Mouse (Mus musculus) heart, embryonic 11.5 days (tissue): ENCODE results near the gene Os9. TPM values are rescaled to one million over a fixed set of nuclear protein-coding genes. Genes with fewer than 3 reads are reported as not detected.
"Not testable (repeated sequence)": the region's sequence is repeated elsewhere in the genome, so short reads cannot be mapped to it uniquely, and the experiment has no call there.

Source experiments
- ATAC-seq: fragments of 200-750 bp; cut with Nextera tagmentation; replicated peaks from 2 replicates; pipeline ENCODE4 v1.8.0; 2017; ENCODE audit warnings: moderate library complexity; ENCODE audit not compliant: insufficient number of reproducible peaks, low FRiP score, low TSS enrichment
- H3K27ac ChIP-seq: fragments of 300-500 bp; sonication (generic); 2 replicates; pipeline ENCODE4 v1.5.1; 2014; ENCODE audit warnings: mild to moderate bottlenecking, low read depth, low read length
- H3K27me3 ChIP-seq: fragments of 300-500 bp; sonication (generic); 2 replicates; pipeline ENCODE4 v1.6.1; 2014; ENCODE audit warnings: mild to moderate bottlenecking, low read length, mixed read lengths; ENCODE audit not compliant: control insufficient read depth, insufficient read depth
- H3K36me3 ChIP-seq: fragments of 300-500 bp; sonication (generic); 2 replicates; pipeline ENCODE4 v1.6.1; 2014; ENCODE audit warnings: mild to moderate bottlenecking, low read length, moderate library complexity, mixed read lengths; ENCODE audit not compliant: control insufficient read depth, insufficient read depth
- H3K4me1 ChIP-seq: fragments of 300-500 bp; sonication (generic); 2 replicates; pipeline ENCODE4 v1.6.1; 2014; ENCODE audit warnings: low read length; ENCODE audit not compliant: control insufficient read depth, insufficient read depth
- H3K4me2 ChIP-seq: fragments of 300-500 bp; sonication (generic); 2 replicates; pipeline ENCODE4 v1.6.1; 2014; ENCODE audit warnings: mild to moderate bottlenecking, moderate library complexity
- H3K4me3 ChIP-seq: fragments of 300-500 bp; sonication (generic); 2 replicates; pipeline ENCODE4 v1.5.1; 2014; ENCODE audit warnings: low read depth, low read length
- H3K9ac ChIP-seq: fragments of 300-500 bp; sonication (generic); 2 replicates; pipeline ENCODE4 v1.6.1; 2014; ENCODE audit warnings: mild to moderate bottlenecking, low read depth, low read length, moderate library complexity
- H3K9me3 ChIP-seq: fragments of 300-500 bp; sonication (generic); replicated peaks from 2 replicates; pipeline ENCODE4 v1.6.1; 2016; ENCODE audit warnings: low read length; ENCODE audit not compliant: control insufficient read depth
- WGBS: fragments of 180-500 bp; shearing (Covaris S2); extraction: QIAGEN DNeasy Blood & Tissue Kit; methylation state at CpG from one replicate; pipeline ENCODE4 v1.1.7; 2014; ENCODE audit not compliant: insufficient replicate concordance; 5-methylcytosine and 5-hydroxymethylcytosine counted together
- polyA plus RNA-seq: library from polyadenylated mRNA; unstranded; fragments of >200 nt; fragmentation: Nextera tagmentation; extraction: Ambion mirVana; gene quantifications from 2 replicates; pipeline ENCODE4 v1.2.1, GENCODE M21; 2014

Gene Os9
- polyA plus RNA-seq, 1 experiment from 2014 or later, result 21.3 TPM

DNA sequence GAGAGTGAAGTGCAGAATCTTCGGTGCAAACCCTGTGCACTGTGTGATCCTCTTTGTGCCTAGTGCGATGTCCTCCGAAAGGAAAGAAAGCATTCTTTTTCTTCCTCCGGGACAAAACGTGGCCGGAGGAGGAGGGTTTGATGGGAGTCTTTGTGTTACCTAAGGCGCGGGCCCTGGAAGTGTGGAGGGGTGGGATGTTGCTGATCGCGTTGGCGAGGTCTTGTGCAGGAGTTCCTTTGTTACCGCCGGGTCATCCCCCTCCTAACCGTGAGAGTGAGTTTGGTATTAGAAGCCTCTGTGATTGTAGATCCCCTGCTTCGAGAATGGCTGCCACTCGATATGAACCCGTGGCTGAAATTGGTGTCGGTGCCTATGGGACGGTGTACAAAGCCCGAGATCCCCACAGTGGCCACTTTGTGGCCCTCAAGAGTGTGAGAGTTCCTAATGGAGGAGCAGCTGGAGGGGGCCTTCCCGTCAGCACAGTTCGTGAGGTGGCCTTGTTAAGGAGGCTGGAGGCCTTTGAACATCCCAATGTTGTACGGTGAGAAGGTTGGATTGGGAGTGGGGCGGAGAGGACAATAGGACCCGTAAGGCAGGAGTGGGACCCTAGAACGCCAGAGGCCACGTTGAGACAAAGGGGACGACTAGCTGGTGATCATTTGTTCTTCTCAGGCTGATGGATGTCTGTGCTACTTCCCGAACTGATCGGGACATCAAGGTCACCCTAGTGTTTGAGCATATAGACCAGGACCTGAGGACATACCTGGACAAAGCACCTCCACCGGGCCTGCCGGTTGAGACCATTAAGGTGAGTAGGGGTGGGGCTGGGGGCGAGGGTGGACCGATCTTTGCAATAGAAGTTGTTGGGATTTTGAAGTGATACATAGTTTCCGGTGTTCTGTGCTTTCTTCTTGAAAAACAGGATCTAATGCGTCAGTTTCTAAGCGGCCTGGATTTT lies 56.7 kb downstream of the Os9 start:
- WGBS, result 15% methylated on average over 37 of the region's 37 CpGs
- H3K4me2 ChIP-seq, result peak overlapping the region; percentile 91
- no peak for ATAC-seq

GRCm38 (mm10) chr10:127063239-127063872 lies 57.6 kb downstream of the Os9 start, which contains the start of gene Cdk4:
TSS of gene Cdk4 (plus strand) at chr10:127063534.
- peaks cover 33% of the 10 kb centered on the region for H3K27me3 ChIP-seq
- peaks cover 35% of the 10 kb centered on the region for H3K36me3 ChIP-seq
- no peaks in the 10 kb centered on the region for H3K9me3 ChIP-seq
- peaks cover 16% of the 10 kb centered on the region for H3K4me1 ChIP-seq
- peak within 1 kb of the TSS; percentile 91 for H3K4me2 ChIP-seq
- under 1% methylated on average over 45 of the region's 46 CpGs for WGBS
- peak within 1 kb of the TSS; percentile 63 for H3K4me3 ChIP-seq
- H3K9ac ChIP-seq, result peak within 1 kb of the TSS; percentile 96
- ATAC-seq, result peak; percentile 91
- peak within 1 kb of the TSS; percentile 87 for H3K27ac ChIP-seq

More for the DNA sequence above, 56.7 kb downstream of the Os9 start:
- peak overlapping the region; percentile 63 for H3K4me3 ChIP-seq
- no peaks in the 10 kb centered on the region for H3K9me3 ChIP-seq
- H3K27ac ChIP-seq, result peak overlapping the region; percentile 87
- H3K4me1 ChIP-seq, result peaks cover 20% of the 10 kb centered on the region
- H3K36me3 ChIP-seq, result peaks cover 38% of the 10 kb centered on the region
- peak overlapping the region; percentile 96 for H3K9ac ChIP-seq
- peaks cover 24% of the 10 kb centered on the region for H3K27me3 ChIP-seq

- no peak overlapping the region for H3K4me3 ChIP-seq
- ATAC-seq, result no peak
- H3K4me2 ChIP-seq, result no peak overlapping the region
- H3K27ac ChIP-seq, result no peak overlapping the region
- H3K4me1 ChIP-seq, result peaks cover 16% of the 10 kb centered on the region
- H3K9me3 ChIP-seq, result no peaks in the 10 kb centered on the region
- 73% methylated on average over 5 of the region's 5 CpGs for WGBS
- no peak overlapping the region for H3K9ac ChIP-seq
- peaks cover 37% of the 10 kb centered on the region for H3K27me3 ChIP-seq
- H3K36me3 ChIP-seq, result peaks cover 26% of the 10 kb centered on the region
Observed at GRCm38 (mm10) chr10:127062503-127062902, 58.4 kb downstream of the Os9 start.

DNA sequence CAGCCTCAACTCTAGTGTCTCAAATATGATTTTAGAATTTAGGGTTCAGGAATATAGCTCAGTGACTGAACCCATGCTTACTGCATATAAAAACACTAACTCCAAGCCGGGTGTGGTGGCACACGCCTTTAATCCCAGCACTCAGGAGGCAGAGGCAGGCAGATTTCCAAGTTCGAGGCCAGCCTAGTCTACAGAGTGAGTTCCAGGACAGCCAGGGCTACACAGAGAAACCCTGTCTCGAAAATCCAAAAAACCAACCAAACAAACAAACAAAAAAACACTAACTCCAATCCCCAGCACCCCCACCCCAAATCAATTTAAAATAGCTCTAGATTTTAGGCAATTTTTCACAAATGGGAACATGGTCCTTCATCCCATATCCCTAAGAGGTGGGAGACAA lies 58.8 kb downstream of the Os9 start:
- H3K9me3 ChIP-seq, H3K9ac ChIP-seq, H3K4me2 ChIP-seq, H3K4me3 ChIP-seq, H3K27ac ChIP-seq, ATAC-seq: not testable (repeated sequence)
- peaks cover 22% of the 10 kb centered on the region for H3K36me3 ChIP-seq
- WGBS, result 78% methylated on average over 4 of the region's 4 CpGs
- peaks cover 41% of the 10 kb centered on the region for H3K27me3 ChIP-seq
- peaks cover 16% of the 10 kb centered on the region for H3K4me1 ChIP-seq

GRCm38 (mm10) chr10:127061513-127061912 lies 59.4 kb downstream of the Os9 start:
- Histone ChIP-seq H3K9ac (no peak overlapping the region), H3K4me1 (peaks cover 16% of the 10 kb centered on the region), H3K27me3 (peaks cover 43% of the 10 kb centered on the region), H3K4me3 (no peak overlapping the region), H3K9me3 (no peaks in the 10 kb centered on the region), H3K27ac (no peak overlapping the region), H3K4me2 (no peak overlapping the region), H3K36me3 (peaks cover 17% of the 10 kb centered on the region)
- no peak for ATAC-seq
- 60% methylated on average over 2 of the region's 2 CpGs for WGBS

DNA sequence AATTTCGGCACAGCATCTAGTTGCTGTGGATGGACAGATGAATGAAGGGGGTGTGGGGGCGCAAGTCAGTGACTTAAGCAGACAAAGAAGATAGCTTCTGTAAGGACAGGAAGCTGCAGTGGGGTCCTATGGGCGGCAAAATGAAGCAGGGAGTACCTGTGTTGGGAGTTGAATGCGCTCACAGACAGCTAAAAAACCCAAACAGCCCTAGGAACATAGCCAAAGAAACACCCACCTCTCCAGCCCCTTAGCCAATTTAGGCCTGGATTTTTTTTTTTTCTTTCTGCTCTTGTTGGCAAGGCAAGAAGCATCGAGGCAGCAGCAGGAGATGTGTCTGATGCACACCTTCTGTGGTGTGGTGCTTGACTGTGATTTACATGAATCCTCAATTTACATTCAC lies 59.8 kb downstream of the Os9 start:
- no peak overlapping the region for H3K4me3 ChIP-seq
- H3K4me2 ChIP-seq, result no peak overlapping the region
- H3K9me3 ChIP-seq, result no peaks in the 10 kb centered on the region
- 44% methylated on average over 5 of the region's 5 CpGs for WGBS
- ATAC-seq, result no peak
- peaks cover 45% of the 10 kb centered on the region for H3K27me3 ChIP-seq
- peaks cover 16% of the 10 kb centered on the region for H3K4me1 ChIP-seq
- H3K36me3 ChIP-seq, result peaks cover 12% of the 10 kb centered on the region
- H3K27ac ChIP-seq, result no peak overlapping the region
- H3K9ac ChIP-seq, result no peak overlapping the region

GRCm38 (mm10) chr10:127059968-127060916 lies 60.7 kb downstream of the Os9 start, which contains the start of gene March9:
TSS of gene March9 (minus strand) at chr10:127060184.
- no peak within 1 kb of the TSS for H3K27ac ChIP-seq

More at GRCm38 (mm10) chr10:127059968-127060916, 60.7 kb downstream of the Os9 start, which contains the start of gene March9:
- WGBS, result 2% methylated on average over 44 of the region's 72 CpGs
- Histone ChIP-seq H3K4me1 (peaks cover 14% of the 10 kb centered on the region), H3K4me3 (peak within 1 kb of the TSS; percentile 84), H3K36me3 (peaks cover 4% of the 10 kb centered on the region), H3K9ac (peak within 1 kb of the TSS; percentile 72), H3K27me3 (peaks cover 45% of the 10 kb centered on the region), H3K4me2 (peak within 1 kb of the TSS; percentile 100), H3K9me3 (no peaks in the 10 kb centered on the region)
- ATAC-seq, result no peak; the same call in 1 of the 2 replicates
